Mouse (Mus musculus) embryonic fibroblast, embryonic 13.5 days (primary cell): ENCODE results near the gene Gm38394. TPM values are rescaled to one million over a fixed set of nuclear protein-coding genes. Genes with fewer than 3 reads are reported as not detected.
"Not testable (repeated sequence)": the region's sequence is repeated elsewhere in the genome, so short reads cannot be mapped to it uniquely, and the experiment has no call there.

Experiments
- H3K27ac ChIP-seq: 2 replicates; pipeline ENCODE4 v1.5.1; 2012; ENCODE audit warnings: low read length, control low read depth, inconsistent platforms; ENCODE audit not compliant: insufficient read depth
- H3K4me1 ChIP-seq: 2 replicates; pipeline ENCODE4 v1.6.1; 2011; ENCODE audit warnings: low read length; ENCODE audit not compliant: control insufficient read depth, insufficient read depth
- H3K4me3 ChIP-seq: 2 replicates; pipeline ENCODE4 v1.5.1; 2011; ENCODE audit warnings: mild to moderate bottlenecking, control low read depth, low read length; ENCODE audit not compliant: insufficient read depth
- CTCF ChIP-seq: IDR thresholded peaks from 2 replicates; pipeline ENCODE4 v1.5.1; 2011; ENCODE audit warnings: mild to moderate bottlenecking, control low read depth, low read length, moderate library complexity, borderline replicate concordance; ENCODE audit not compliant: insufficient read depth
- POLR2A ChIP-seq: IDR thresholded peaks from 2 replicates; pipeline ENCODE4 v1.6.1; 2011; ENCODE audit warnings: low read depth, mild to moderate bottlenecking, control low read depth, low read length, moderate library complexity
- polyA plus RNA-seq: library from polyadenylated mRNA; stranded (reverse); fragments of >200 nt; gene quantifications from 2 replicates; pipeline ENCODE4 v1.2.4, GENCODE M21; 2011; ENCODE audit warnings: low read depth; ENCODE audit not compliant: missing spikeins, insufficient read length

Gene Gm38394
- polyA plus RNA-seq, 1 experiment = 44.7 TPM

DNA sequence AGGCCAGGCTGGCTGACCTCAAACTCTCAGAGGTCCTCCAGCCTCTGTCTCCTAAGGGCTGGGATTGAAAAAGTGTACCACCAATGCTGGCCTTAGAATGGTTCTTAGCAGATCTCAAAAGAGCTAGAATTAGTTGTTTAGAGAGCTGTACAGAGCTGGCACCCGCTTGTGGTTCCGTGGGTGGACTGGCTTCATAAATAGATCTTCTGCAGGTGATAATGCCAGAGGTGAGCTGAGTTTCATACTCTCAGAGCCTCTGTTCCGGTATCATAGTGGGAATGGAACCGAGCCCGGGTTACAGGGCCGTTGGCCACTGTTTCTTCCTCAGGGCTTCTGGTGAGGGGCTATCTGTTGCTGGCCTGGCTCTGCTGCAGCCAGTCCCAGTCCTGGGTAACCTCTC, 29.9 kb upstream of the Gm38394 start:
- H3K4me3 ChIP-seq = no peak overlapping the region
- no peak overlapping the region for H3K27ac ChIP-seq
- peaks cover 10% of the 10 kb centered on the region for H3K4me1 ChIP-seq
- no peak for TF ChIP-seq POLR2A
- TF ChIP-seq CTCF = no peak

DNA sequence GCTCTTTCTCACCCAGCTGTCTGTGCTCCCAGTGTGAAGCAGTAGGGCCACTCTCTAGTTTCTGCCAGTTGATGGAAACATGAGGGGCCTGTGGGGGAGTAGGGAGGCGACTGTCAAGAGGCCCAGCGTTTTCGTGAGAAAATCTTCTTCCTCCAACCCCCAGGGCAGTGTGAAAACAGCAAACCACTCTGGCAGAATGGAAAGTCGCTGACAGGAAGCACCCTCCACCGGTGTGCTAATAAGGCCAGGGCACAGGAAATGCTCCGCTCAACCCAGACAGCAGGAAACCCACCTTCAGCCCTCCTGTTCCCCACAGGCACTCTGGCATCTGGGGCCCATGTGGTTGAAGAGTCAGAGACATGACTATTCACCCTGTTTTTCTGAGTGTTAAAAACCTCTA, 28.8 kb upstream of the Gm38394 start, which contains the start of gene Lax1:
Lax1 (minus strand) TSS at position 212 of the 400 bp plus-strand sequence.
- Histone ChIP-seq H3K4me3 (no peak within 1 kb of the TSS), H3K27ac (no peak within 1 kb of the TSS)
- TF ChIP-seq CTCF (no peak), POLR2A (no peak)

DNA sequence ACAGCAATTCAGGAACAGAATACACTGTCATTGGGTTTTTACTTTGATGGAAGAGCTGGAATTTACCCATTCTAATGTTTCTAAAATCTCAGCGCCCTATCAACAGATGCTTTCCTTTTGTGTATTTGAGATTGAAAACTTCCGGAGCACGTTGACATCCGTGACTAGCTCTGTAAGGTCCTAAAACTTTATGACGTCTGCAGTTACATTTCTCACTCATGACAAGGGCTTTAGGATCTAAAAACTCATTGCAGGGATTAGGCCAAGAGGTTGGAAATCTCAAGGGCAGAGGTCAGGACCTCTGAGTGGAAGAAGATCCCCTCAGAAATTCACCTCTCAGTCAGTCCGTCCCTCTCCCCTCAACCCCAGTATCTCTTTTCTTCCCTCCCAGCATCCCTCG, 27.2 kb upstream of the Gm38394 start:
- no peak overlapping the region for H3K27ac ChIP-seq
- H3K4me3 ChIP-seq = no peak overlapping the region
- no peaks in the 10 kb centered on the region for H3K4me1 ChIP-seq
- TF ChIP-seq POLR2A (no peak), CTCF (no peak)

More for the DNA sequence above, 28.8 kb upstream of the Gm38394 start, which contains the start of gene Lax1:
- H3K4me1 ChIP-seq = peaks cover 5% of the 10 kb centered on the region

DNA sequence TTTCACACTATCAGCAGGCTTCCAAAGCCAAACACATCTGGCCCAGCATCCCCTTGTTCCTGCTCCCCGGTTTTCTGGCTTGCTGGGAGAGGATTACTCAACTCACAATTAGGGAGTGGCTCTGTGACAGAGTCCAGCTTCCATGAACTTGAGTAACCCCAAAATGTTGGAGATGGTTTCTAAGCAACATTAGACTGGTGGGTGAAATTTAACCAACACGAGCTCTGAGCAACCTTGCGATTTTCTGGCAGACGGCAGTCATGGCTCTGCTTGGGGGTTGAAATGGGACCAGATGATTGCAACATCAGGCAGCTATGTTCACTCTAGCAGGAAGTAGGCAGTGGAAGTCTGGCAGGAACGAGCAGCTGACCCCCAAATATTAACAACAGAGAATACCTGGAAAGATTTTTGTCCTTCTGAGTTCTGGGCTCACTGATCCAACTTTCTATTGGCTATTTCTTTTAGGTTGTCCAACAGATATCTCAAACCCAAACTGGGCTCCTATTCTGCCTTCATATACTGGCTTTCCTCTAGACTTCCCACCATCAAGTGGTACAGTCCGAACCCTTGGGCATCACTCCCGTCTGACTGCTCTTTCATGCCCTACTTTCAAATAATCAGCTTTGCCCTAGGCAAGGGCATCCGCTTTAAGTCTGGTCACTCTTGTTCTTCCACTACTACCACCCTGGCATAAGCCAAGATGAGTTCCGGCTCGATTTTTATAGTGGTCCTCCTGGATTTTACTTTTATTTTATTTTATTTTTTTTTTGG, 24.8 kb upstream of the Gm38394 start:
- H3K27ac ChIP-seq = peak overlapping the region; percentile 63
- no peak overlapping the region for H3K4me3 ChIP-seq
- TF ChIP-seq POLR2A (no peak), CTCF (no peak)
- H3K4me1 ChIP-seq = no peaks in the 10 kb centered on the region

DNA sequence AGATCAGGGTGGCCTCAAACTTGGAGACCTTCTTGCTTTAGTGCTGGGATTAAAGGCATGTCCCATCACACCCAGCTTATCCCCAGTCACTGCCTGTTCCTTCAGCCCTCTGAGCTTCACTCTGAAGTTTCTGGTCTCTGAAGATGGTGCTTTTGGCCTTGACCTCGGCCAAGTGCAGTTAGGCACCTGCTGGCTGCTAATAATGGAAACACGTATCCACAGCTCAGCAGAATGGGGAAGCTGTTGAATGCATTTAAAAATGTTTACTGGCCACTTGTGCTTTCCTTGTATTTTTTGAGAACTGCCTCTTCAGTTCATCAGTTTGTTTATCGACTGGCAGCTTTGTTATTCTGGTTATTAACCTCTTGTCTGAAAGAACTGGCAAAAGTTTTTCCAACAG, 10.7 kb upstream of the Gm38394 start:
- H3K4me1 ChIP-seq = no peaks in the 10 kb centered on the region
- no peak overlapping the region for H3K4me3 ChIP-seq
- no peak overlapping the region for H3K27ac ChIP-seq
- TF ChIP-seq CTCF (no peak), POLR2A (no peak)

DNA sequence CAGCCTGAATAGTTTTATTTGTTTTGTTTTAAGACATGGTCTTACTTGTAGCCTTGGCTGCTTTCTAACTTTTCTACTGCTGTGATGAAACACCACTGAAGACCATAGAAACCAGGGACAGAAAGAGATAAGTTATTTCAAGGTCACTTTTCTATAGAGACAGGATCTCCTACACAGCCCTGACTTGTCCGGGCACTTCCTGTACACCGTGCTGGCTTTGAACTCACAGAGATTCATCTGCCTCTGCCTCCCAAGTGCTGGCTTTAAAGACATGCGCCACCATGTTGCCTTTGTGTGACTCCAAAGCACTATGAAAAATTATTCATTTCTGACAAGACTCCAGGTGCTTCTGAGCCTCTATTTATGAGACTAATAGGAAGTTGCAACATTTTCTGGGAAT, 10.1 kb upstream of the Gm38394 start:
- H3K27ac ChIP-seq = no peak overlapping the region
- no peak overlapping the region for H3K4me3 ChIP-seq
- TF ChIP-seq POLR2A (no peak), CTCF (no peak)
- H3K4me1 ChIP-seq = no peaks in the 10 kb centered on the region

DNA sequence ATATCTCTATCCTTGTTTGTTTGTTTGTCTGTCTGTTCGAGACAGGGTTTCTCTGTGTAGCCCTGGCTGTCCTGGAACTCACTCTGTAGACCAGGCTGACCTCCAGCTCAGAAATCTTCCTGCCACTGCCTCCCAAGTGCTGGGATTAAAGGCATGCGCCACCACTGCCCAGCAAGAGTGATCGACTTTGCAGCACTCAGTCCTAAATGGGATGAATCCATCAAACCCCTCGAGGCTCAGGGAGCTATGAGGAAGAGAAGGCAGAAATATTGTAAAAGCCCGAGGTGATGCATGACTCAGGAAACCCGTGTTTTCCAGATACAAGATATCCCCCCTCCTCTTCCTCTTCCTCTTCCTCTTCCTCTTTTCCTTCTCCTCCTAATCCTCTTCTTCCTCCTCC, 9.7 kb upstream of the Gm38394 start:
- Histone ChIP-seq H3K4me1 (no peaks in the 10 kb centered on the region), H3K4me3 (no peak overlapping the region), H3K27ac (no peak overlapping the region)
- TF ChIP-seq CTCF = no peak

DNA sequence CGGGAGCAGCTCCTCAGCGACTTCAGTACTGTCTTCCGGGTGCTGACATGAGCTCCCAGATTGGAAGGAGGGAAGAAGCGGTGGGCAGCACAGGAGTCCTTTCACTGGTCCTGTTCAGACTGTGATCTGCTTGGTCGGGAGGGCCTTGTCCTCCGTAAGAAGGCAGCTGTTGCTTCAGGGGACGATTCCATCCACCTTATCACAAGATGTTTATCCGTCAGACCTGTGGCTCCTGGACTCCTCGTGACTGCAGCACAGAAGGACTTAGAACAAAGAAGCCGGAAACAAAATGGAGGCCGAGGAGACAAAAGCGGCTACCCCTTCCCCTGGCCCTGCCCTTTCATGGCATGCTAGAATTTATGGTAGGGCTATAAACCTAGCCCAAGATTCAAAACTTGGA, 9.1 kb upstream of the Gm38394 start:
- H3K4me1 ChIP-seq = no peaks in the 10 kb centered on the region
- no peak overlapping the region for H3K4me3 ChIP-seq
- no peak for TF ChIP-seq CTCF
- no peak for TF ChIP-seq POLR2A
- no peak overlapping the region for H3K27ac ChIP-seq

DNA sequence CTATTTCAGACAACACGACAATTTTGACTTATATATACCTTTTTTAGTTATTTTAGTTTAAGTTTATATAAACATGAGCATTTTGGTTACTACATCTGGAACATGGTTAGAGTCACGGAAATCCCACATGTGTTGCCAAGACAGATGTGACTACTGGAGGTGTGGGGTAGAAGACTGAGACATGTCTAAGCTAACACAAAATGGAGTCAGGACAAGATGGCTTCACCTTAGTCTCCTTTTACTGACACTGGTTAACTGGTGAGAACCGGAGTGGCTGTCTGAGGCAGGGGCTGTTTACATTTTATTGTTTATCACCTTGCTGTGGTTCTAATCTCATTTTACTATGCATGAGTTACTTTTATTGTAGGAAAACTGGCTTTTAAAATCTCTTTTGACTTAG, 7.5 kb upstream of the Gm38394 start:
- H3K27ac ChIP-seq = no peak overlapping the region
- TF ChIP-seq POLR2A (no peak), CTCF (no peak)
- no peak overlapping the region for H3K4me3 ChIP-seq
- H3K4me1 ChIP-seq = no peaks in the 10 kb centered on the region

DNA sequence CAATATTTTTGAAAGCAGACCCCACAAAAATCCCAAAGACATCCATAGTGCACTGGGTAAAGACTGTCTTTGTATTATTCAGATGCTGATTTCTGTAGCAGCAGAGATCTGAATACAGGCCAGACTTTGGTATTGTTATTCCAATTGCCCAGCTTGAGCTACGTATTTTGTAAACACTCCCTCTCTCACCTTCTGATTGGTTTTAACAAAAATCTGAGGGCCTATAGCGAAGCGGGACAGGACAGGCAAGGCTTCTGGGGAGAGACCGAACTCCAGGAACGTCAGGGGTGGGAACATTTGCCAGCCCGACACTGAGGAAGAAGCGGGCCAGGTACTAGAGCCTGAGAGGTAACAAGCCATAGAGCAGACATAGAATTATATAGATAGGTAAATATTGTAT, 6.6 kb upstream of the Gm38394 start:
- Histone ChIP-seq H3K4me1 (no peaks in the 10 kb centered on the region), H3K27ac (no peak overlapping the region), H3K4me3 (no peak overlapping the region)
- no peak for TF ChIP-seq POLR2A
- no peak for TF ChIP-seq CTCF

DNA sequence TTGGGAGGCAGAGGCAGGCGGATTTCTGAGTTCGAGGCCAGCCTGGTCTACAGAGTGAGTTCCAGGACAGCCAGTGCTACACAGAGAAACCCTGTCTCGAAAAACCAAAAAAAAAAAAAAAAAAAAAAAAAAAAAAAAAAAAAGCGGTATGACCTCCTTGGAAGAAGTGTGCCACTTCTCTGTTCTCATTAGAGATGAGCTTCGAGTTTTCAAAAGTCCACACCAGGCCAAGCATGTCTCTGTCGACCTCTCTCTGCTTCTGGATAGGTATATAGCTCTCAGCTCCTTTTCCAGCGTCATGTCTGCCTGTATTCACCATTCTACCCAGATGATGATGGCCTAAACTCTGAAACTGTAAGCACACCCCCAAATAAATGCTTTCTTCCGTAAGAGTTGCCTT, 4.6 kb upstream of the Gm38394 start:
- H3K4me1 ChIP-seq, H3K4me3 ChIP-seq, H3K27ac ChIP-seq: not testable (repeated sequence)
